Mouse (Mus musculus) kidney, embryonic 16.5 days (tissue): ENCODE results near the gene Prkcz. TPM values are rescaled to one million over a fixed set of nuclear protein-coding genes. Genes with fewer than 3 reads are reported as not detected.

Experiments used
- ATAC-seq: fragments of 200-750 bp; cut with Nextera tagmentation; 2 replicates; pipeline ENCODE4 v1.8.0; 2017; ENCODE audit warnings: moderate TSS enrichment; ENCODE audit not compliant: low FRiP score, low TSS enrichment
- H3K27ac ChIP-seq: fragments of 300-500 bp; sonication (generic); 2 replicates; pipeline ENCODE4 v1.5.1; 2014; ENCODE audit warnings: low read length
- H3K27me3 ChIP-seq: fragments of 300-500 bp; sonication (generic); 2 replicates; pipeline ENCODE4 v1.6.1; 2014; ENCODE audit warnings: low read length, control low read depth, mixed read lengths; ENCODE audit not compliant: insufficient read depth
- H3K36me3 ChIP-seq: fragments of 300-500 bp; sonication (generic); 2 replicates; pipeline ENCODE4 v1.6.1; 2014; ENCODE audit warnings: low read length, control low read depth, mixed read lengths; ENCODE audit not compliant: insufficient read depth
- H3K4me1 ChIP-seq: fragments of 300-500 bp; sonication (generic); 2 replicates; pipeline ENCODE4 v1.6.1; 2014; ENCODE audit warnings: low read length, control low read depth, mixed read lengths; ENCODE audit not compliant: insufficient read depth
- H3K4me2 ChIP-seq: fragments of 300-500 bp; sonication (generic); replicated peaks from 2 replicates; pipeline ENCODE4 v1.6.1; 2014; ENCODE audit warnings: low read depth, low read length
- H3K4me3 ChIP-seq: fragments of 300-500 bp; sonication (generic); 2 replicates; pipeline ENCODE4 v1.5.1; 2014; ENCODE audit warnings: mild to moderate bottlenecking, low read length
- H3K9ac ChIP-seq: fragments of 300-500 bp; sonication (generic); replicated peaks from 2 replicates; pipeline ENCODE4 v1.6.1; 2014; ENCODE audit warnings: low read length
- H3K9me3 ChIP-seq: fragments of 300-500 bp; sonication (generic); 2 replicates; pipeline ENCODE4 v1.6.1; 2016; ENCODE audit warnings: low read length, control low read depth
- WGBS: fragments of 180-500 bp; shearing (Covaris S2); extraction: QIAGEN DNeasy Blood & Tissue Kit; methylation state at CpG from one replicate; pipeline ENCODE4 v1.1.7; 2014; 5-methylcytosine and 5-hydroxymethylcytosine counted together
- polyA plus RNA-seq: library from polyadenylated mRNA; unstranded; fragments of >200 nt; fragmentation: Nextera tagmentation; extraction: Ambion mirVana; gene quantifications from 2 replicates; pipeline ENCODE4 v1.2.1, GENCODE M21; 2015

Gene Prkcz
- polyA plus RNA-seq, 1 experiment from 2014 or later: 17.9 TPM

DNA sequence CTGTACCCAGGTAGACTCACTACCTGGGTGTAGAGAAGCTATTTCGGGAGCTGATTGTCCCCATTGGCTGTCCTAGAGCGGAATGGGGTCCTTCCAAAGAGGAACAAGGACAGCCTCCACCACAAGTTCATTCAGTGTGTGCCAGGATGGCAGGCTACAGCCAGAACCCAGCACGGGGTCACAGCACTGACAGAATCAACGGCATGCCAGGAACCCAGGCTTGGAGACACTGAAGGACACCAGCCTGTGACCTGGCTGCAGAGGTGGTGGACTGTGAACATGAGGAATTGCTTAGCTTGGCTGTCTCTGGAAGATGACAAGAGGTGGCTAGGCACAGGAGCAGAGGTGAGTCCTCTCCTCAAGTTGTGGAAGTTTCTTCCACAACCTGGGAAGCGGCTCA lies 118.9 kb downstream of the Prkcz start:
- Histone ChIP-seq H3K4me2 (no peak overlapping the region), H3K27ac (no peak overlapping the region), H3K4me1 (peaks cover 29% of the 10 kb centered on the region), H3K9ac (no peak overlapping the region), H3K9me3 (no peaks in the 10 kb centered on the region), H3K4me3 (no peak overlapping the region), H3K27me3 (no peaks in the 10 kb centered on the region), H3K36me3 (no peaks in the 10 kb centered on the region)
- WGBS: 88% methylated on average over 5 of the region's 5 CpGs
- no peak for ATAC-seq

GRCm38 (mm10) chr4:155241789-155242188 lies 119.4 kb downstream of the Prkcz start:
- ATAC-seq: no peak

GRCm38 (mm10) chr4:155239494-155239893 lies 121.7 kb downstream of the Prkcz start:
- Histone ChIP-seq H3K4me2 (no peak overlapping the region), H3K9me3 (no peaks in the 10 kb centered on the region), H3K9ac (no peak overlapping the region), H3K4me1 (peaks cover 41% of the 10 kb centered on the region), H3K27ac (no peak overlapping the region), H3K4me3 (no peak overlapping the region), H3K36me3 (no peaks in the 10 kb centered on the region), H3K27me3 (no peaks in the 10 kb centered on the region)
- WGBS: 56% methylated on average over 6 of the region's 6 CpGs
- ATAC-seq: no peak

More at GRCm38 (mm10) chr4:155241789-155242188, 119.4 kb downstream of the Prkcz start:
- no peak overlapping the region for H3K9ac ChIP-seq
- no peaks in the 10 kb centered on the region for H3K36me3 ChIP-seq
- H3K4me3 ChIP-seq: no peak overlapping the region
- no peak overlapping the region for H3K4me2 ChIP-seq
- H3K27me3 ChIP-seq: no peaks in the 10 kb centered on the region
- 80% methylated on average over 9 of the region's 9 CpGs for WGBS
- peaks cover 33% of the 10 kb centered on the region for H3K4me1 ChIP-seq
- no peak overlapping the region for H3K27ac ChIP-seq
- H3K9me3 ChIP-seq: no peaks in the 10 kb centered on the region

DNA sequence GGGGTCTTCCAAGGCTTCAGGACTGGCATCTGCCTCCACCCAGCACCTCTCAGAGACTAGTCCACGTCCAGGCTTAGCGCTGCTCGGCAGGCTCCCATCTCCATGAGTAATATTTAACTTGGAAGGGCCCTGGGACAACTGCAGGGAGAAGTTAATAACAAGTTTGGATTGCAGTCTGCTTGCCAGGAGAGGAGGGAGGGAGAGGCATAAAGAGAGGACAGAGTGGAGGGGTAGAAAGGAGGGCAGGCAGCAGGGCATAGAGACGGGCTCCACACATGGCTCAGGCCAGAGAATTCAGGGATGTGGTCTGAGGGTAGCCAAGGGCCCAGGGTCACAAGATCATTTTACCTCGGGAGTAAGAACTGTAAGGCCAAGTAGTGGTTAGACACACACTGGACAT lies 122.9 kb downstream of the Prkcz start:
- Histone ChIP-seq H3K9me3 (no peaks in the 10 kb centered on the region), H3K4me1 (peaks cover 53% of the 10 kb centered on the region), H3K4me2 (no peak overlapping the region), H3K9ac (peak overlapping the region; percentile 46; the same call in 1 of the 2 replicates), H3K36me3 (no peaks in the 10 kb centered on the region), H3K27ac (peak overlapping the region; percentile 90), H3K4me3 (no peak overlapping the region), H3K27me3 (no peaks in the 10 kb centered on the region)
- 52% methylated on average over 5 of the region's 5 CpGs for WGBS
- ATAC-seq: peak; percentile 55

DNA sequence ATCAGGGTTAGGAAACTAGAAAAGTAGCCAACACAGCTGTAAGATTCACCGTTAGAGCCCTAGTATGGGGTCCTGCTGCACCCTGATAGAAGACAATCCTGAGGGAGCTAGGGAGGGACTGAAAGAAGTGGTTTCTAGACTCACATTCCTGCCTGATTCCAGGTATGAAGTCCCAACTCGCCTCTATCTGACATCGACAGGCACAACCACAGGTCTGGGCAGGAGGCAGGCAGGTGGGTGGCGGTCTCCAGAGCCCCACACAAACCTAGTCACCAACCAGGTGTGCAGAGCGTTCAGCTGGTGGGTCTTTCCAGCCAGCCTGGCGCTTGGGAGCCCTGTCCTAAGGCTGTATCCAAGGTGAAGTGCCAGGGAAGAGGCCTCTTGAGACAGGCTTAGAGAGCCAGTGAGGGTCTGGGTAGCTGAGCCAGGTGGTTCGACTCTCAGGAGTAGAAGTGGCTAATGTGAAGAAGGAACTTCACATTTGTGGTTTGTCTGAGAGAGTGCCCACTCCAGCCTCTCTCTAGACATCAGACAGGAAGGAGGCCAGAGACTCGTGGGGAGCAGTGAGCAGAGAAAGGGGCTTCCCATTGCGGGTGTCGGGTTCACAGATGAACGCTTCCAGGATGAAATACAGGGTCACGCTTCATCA lies 124.3 kb downstream of the Prkcz start:
- H3K27ac ChIP-seq: peak overlapping the region; percentile 99
- H3K27me3 ChIP-seq: no peaks in the 10 kb centered on the region
- ATAC-seq: no peak
- no peak overlapping the region for H3K4me2 ChIP-seq
- H3K9ac ChIP-seq: no peak overlapping the region
- H3K9me3 ChIP-seq: no peaks in the 10 kb centered on the region
- H3K4me3 ChIP-seq: no peak overlapping the region
- WGBS: 61% methylated on average over 12 of the region's 12 CpGs
- no peaks in the 10 kb centered on the region for H3K36me3 ChIP-seq
- peaks cover 58% of the 10 kb centered on the region for H3K4me1 ChIP-seq

- Histone ChIP-seq H3K27ac (peak overlapping the region; percentile 99), H3K9ac (peak overlapping the region; percentile 67), H3K27me3 (no peaks in the 10 kb centered on the region), H3K9me3 (no peaks in the 10 kb centered on the region), H3K4me3 (no peak overlapping the region), H3K4me2 (peak overlapping the region; percentile 42), H3K4me1 (peaks cover 59% of the 10 kb centered on the region), H3K36me3 (no peaks in the 10 kb centered on the region)
- 11% methylated on average over 18 of the region's 18 CpGs for WGBS
- ATAC-seq: peak; percentile 74
Observed at GRCm38 (mm10) chr4:155235311-155236119, 125.6 kb downstream of the Prkcz start.

GRCm38 (mm10) chr4:155234371-155235310 lies 126.5 kb downstream of the Prkcz start:
- Histone ChIP-seq H3K27me3 (no peaks in the 10 kb centered on the region), H3K9me3 (no peaks in the 10 kb centered on the region)
- WGBS: 49% methylated on average over 8 of the region's 8 CpGs

GRCm38 (mm10) chr4:155233878-155234277 lies 127.3 kb downstream of the Prkcz start:
- Histone ChIP-seq H3K27me3 (no peaks in the 10 kb centered on the region), H3K36me3 (no peaks in the 10 kb centered on the region), H3K4me2 (0 out of 2 replicates have a peak overlapping the region, but pooled peaks have one; percentile 42), H3K27ac (peak overlapping the region; percentile 99), H3K9ac (peak overlapping the region; percentile 67), H3K9me3 (no peaks in the 10 kb centered on the region), H3K4me3 (no peak overlapping the region), H3K4me1 (peaks cover 59% of the 10 kb centered on the region)
- ATAC-seq: peak; percentile 47
- WGBS: 5% methylated on average over 10 of the region's 10 CpGs

More at GRCm38 (mm10) chr4:155234371-155235310, 126.5 kb downstream of the Prkcz start:
- H3K4me3 ChIP-seq: no peak overlapping the region
- peak; percentile 20; the same call in 1 of the 2 replicates for ATAC-seq
- peak overlapping the region; percentile 42 for H3K4me2 ChIP-seq
- H3K9ac ChIP-seq: peak overlapping the region; percentile 67
- H3K27ac ChIP-seq: peak overlapping the region; percentile 99
- peaks cover 59% of the 10 kb centered on the region for H3K4me1 ChIP-seq
- H3K36me3 ChIP-seq: no peaks in the 10 kb centered on the region

- Histone ChIP-seq H3K4me3 (no peak overlapping the region), H3K27ac (no peak overlapping the region), H3K9ac (no peak overlapping the region), H3K4me2 (no peak overlapping the region), H3K27me3 (no peaks in the 10 kb centered on the region), H3K4me1 (peaks cover 14% of the 10 kb centered on the region), H3K9me3 (no peaks in the 10 kb centered on the region), H3K36me3 (no peaks in the 10 kb centered on the region)
- WGBS: 71% methylated on average over 5 of the region's 5 CpGs
- ATAC-seq: no peak
Observed at GRCm38 (mm10) chr4:155228461-155228860, 132.7 kb downstream of the Prkcz start.
